In the genomic region with DNA sequence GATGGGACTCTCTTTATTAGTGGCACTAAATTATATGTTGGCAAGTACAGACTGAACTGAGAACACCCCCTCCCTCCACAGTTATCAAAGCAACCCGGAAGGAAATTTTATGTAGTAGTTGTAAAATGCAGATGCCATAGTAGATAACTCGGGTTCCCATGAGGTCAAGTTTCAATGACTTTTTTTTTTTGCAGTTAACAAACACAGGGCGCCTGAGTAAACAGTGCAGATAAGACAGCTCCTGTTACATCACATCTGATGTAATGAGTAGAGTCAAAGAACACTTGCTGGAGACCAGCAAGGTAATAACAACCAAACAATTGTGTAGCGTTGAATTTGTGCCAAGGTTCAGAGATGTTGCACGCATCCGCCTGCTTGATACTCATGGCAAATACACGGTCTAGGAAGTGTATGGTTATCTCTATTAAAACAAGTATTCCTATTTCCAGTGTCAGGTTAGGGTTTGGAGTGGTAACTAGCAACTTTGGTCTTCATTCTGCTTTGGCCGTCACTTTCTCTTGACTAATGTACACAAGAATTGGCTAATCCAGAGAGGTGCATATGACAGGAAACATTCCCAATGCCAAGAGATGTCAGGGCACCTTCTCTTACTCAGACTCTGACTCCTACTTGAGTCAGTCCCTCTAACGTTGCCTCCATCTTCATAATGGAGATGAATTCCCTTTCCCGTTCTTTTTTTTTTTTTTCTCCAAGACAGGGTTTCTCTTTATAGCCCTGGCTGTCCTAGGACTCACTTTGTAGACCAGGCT, we compare ENCODE assay signal across 15 mouse cellular contexts.
DNase-seq lines count a peak whose midpoint lies in the region; ATAC-seq and TF ChIP-seq lines count a peak whose summit lies in the region.
"Had no signal": no experiment of that assay in that cellular context is flagged by ENCODE, and none has a peak within 500 bp of the region (broad histone marks: within the 10 kb centered on the region; RNA-seq: fewer than 3 reads in every experiment).

No protein-coding gene starts in this region.

- no peak overlapping the region for H3K4me3 ChIP-seq in liver, adult 2 months (ENCODE audit: insufficient read depth, low read depth, low read length)
- H3K4me3 ChIP-seq in liver, embryonic 12.5 days: no peak overlapping the region
- H3K4me3 ChIP-seq in small intestine, adult 2 months (ENCODE audit: low read depth, low read length): no peak overlapping the region
- no peak overlapping the region for H3K4me3 ChIP-seq in neural tube, embryonic 15.5 days (replicated peaks)
- H3K4me3 ChIP-seq: embryonic facial prominence, embryonic 12.5 days; limb, embryonic 15.5 days had no signal

- no peak overlapping the region for H3K4me2 ChIP-seq in liver, embryonic 12.5 days
- H3K4me2 ChIP-seq in neural tube, embryonic 15.5 days: no peak overlapping the region
- H3K4me2 ChIP-seq: embryonic facial prominence, embryonic 12.5 days; limb, embryonic 15.5 days had no signal

- H3K27me3 ChIP-seq in liver, adult 2 months (ENCODE audit: control insufficient read depth, insufficient read depth, low read length): no peaks in the 10 kb centered on the region
- H3K27me3 ChIP-seq in liver, embryonic 12.5 days (replicated peaks): no peaks in the 10 kb centered on the region
- H3K27me3 ChIP-seq in small intestine, adult 2 months (ENCODE audit: control insufficient read depth, insufficient read depth, low read length): no peaks in the 10 kb centered on the region
- no peaks in the 10 kb centered on the region for H3K27me3 ChIP-seq in neural tube, embryonic 15.5 days (replicated peaks)
- H3K27me3 ChIP-seq: CH12.LX; embryonic facial prominence, embryonic 12.5 days; limb, embryonic 15.5 days had no signal

- no peaks in the 10 kb centered on the region for H3K36me3 ChIP-seq in liver, adult 2 months (ENCODE audit: control insufficient read depth, insufficient read depth, low read length)
- no peaks in the 10 kb centered on the region for H3K36me3 ChIP-seq in liver, embryonic 12.5 days
- no peaks in the 10 kb centered on the region for H3K36me3 ChIP-seq in small intestine, adult 2 months (ENCODE audit: control insufficient read depth, insufficient read depth, low read length)
- no peaks in the 10 kb centered on the region for H3K36me3 ChIP-seq in neural tube, embryonic 15.5 days
- H3K36me3 ChIP-seq: embryonic facial prominence, embryonic 12.5 days; limb, embryonic 15.5 days had no signal

- no peak for TF ChIP-seq POLR2A in liver, adult 2 months (IDR thresholded peaks at IDR 0.05; ENCODE audit: extremely low read depth, insufficient read depth, low read length)
- no peak for TF ChIP-seq POLR2A in small intestine, adult 2 months (IDR thresholded peaks at IDR 0.05; ENCODE audit: low read depth, low read length)

- no peak overlapping the region for H3K27ac ChIP-seq in liver, adult 2 months (replicated peaks; ENCODE audit: insufficient read depth, low read depth, low read length)
- no peak overlapping the region for H3K27ac ChIP-seq in liver, embryonic 12.5 days
- peak overlapping the region; percentile 39; the same call in 1 of the 2 replicates for H3K27ac ChIP-seq in small intestine, adult 2 months (ENCODE audit: insufficient read depth, low read depth, low read length)
- no peak overlapping the region for H3K27ac ChIP-seq in neural tube, embryonic 15.5 days (replicated peaks)
- H3K27ac ChIP-seq: embryonic facial prominence, embryonic 12.5 days; limb, embryonic 15.5 days had no signal

- H3K9ac ChIP-seq in liver, adult 2 months (ENCODE audit: low read depth, low read length): no peak overlapping the region
- H3K9ac ChIP-seq in liver, embryonic 12.5 days: no peak overlapping the region
- no peak overlapping the region for H3K9ac ChIP-seq in neural tube, embryonic 15.5 days (replicated peaks)
- H3K9ac ChIP-seq: embryonic facial prominence, embryonic 12.5 days; limb, embryonic 15.5 days had no signal

- H3K4me1 ChIP-seq in liver, adult 2 months (ENCODE audit: control insufficient read depth, insufficient read depth, low read length): peaks cover 12% of the 10 kb centered on the region
- no peaks in the 10 kb centered on the region for H3K4me1 ChIP-seq in liver, embryonic 12.5 days
- peaks cover 4% of the 10 kb centered on the region; the same call in 1 of the 2 replicates for H3K4me1 ChIP-seq in small intestine, adult 2 months (ENCODE audit: control insufficient read depth, insufficient read depth, insufficient read length, low read length)
- no peaks in the 10 kb centered on the region for H3K4me1 ChIP-seq in neural tube, embryonic 15.5 days
- H3K4me1 ChIP-seq: embryonic facial prominence, embryonic 12.5 days; limb, embryonic 15.5 days had no signal

- TF ChIP-seq CTCF in liver, adult 2 months (IDR thresholded peaks at IDR 0.05; ENCODE audit: low read depth, low read length): no peak
- no peak for TF ChIP-seq CTCF in small intestine, adult 2 months (IDR thresholded peaks at IDR 0.05; ENCODE audit: extremely low read depth, insufficient read length, insufficient replicate concordance, low read depth, low read length)

- peak; percentile 98 for DNase-seq in liver, adult 2 months (ENCODE audit: extremely low read depth, low read depth, low spot score)
- no peak for DNase-seq in liver
- DNase-seq in gastrocnemius, adult 8-10 months (ENCODE audit: low spot score in 2 of 2): no peak
- DNase-seq: adrenal gland, postnatal 10 days; cerebellum, postnatal 14 days; kidney, postnatal 14 days; midbrain, embryonic 14.5 days; retina, postnatal 1 day had no signal

- no peaks in the 10 kb centered on the region for H3K79me2 ChIP-seq in liver, adult 2 months (ENCODE audit: control insufficient read depth, insufficient read depth, low read length)

- 16% methylated on average over 10 of the region's 10 CpGs for WGBS in liver, adult 2 months
- 57% methylated on average over 10 of the region's 10 CpGs for WGBS in liver, embryonic 12.5 days (ENCODE audit: insufficient replicate concordance)
- 22% methylated on average over 10 of the region's 10 CpGs for WGBS in small intestine, adult 2 months
- 68% methylated on average over 10 of the region's 10 CpGs for WGBS in neural tube, embryonic 15.5 days

- peak; percentile 62 for ATAC-seq in activated CD4-positive, CD25-positive, alpha-beta regulatory T cell, adult 4 months
- peak; percentile 69 for ATAC-seq in liver, embryonic 12.5 days
- ATAC-seq in neural tube, embryonic 15.5 days (ENCODE audit: low FRiP score): no peak

- no peaks in the 10 kb centered on the region for H3K9me3 ChIP-seq in liver, embryonic 12.5 days (replicated peaks)
- no peaks in the 10 kb centered on the region for H3K9me3 ChIP-seq in neural tube, embryonic 15.5 days (replicated peaks)
- H3K9me3 ChIP-seq: embryonic facial prominence, embryonic 12.5 days; limb, embryonic 15.5 days had no signal
